Mouse (Mus musculus) hindbrain, postnatal 0 days (tissue): ENCODE results near the gene Ppp1r3c. TPM values are rescaled to one million over a fixed set of nuclear protein-coding genes. Genes with fewer than 3 reads are reported as not detected.

Experiments used
- ATAC-seq: fragments of 200-750 bp; cut with Nextera tagmentation; 2 replicates; pipeline ENCODE4 v1.8.0; 2017; ENCODE audit warnings: mild to moderate bottlenecking, moderate TSS enrichment, moderate library complexity
- DNase-seq: peaks from one replicate; pipeline ENCODE4 v3.0.0-alpha.2; 2015; ENCODE audit warnings: low spot score
- H3K27ac ChIP-seq: fragments of 300-500 bp; sonication (generic); 2 replicates; pipeline ENCODE4 v1.5.1; 2014; ENCODE audit warnings: mild to moderate bottlenecking
- H3K27me3 ChIP-seq: fragments of 300-500 bp; sonication (generic); 2 replicates; pipeline ENCODE4 v1.6.1; 2014; ENCODE audit warnings: low read length, mixed read lengths; ENCODE audit not compliant: insufficient read depth
- H3K36me3 ChIP-seq: fragments of 300-500 bp; sonication (generic); 2 replicates; pipeline ENCODE4 v1.6.1; 2014; ENCODE audit warnings: low read length, mixed read lengths; ENCODE audit not compliant: insufficient read depth
- H3K4me1 ChIP-seq: fragments of 300-500 bp; sonication (generic); 2 replicates; pipeline ENCODE4 v1.6.1; 2014; ENCODE audit warnings: antibody characterized with exemption, low read length, mixed read lengths; ENCODE audit not compliant: insufficient read depth
- H3K4me2 ChIP-seq: fragments of 300-500 bp; sonication (generic); 2 replicates; pipeline ENCODE4 v1.6.1; 2014; ENCODE audit warnings: low read depth, mild to moderate bottlenecking, low read length, moderate library complexity, mixed read lengths
- H3K4me3 ChIP-seq: fragments of 300-500 bp; sonication (generic); 2 replicates; pipeline ENCODE4 v1.5.1; 2014; ENCODE audit warnings: low read length
- H3K9ac ChIP-seq: fragments of 300-500 bp; sonication (generic); replicated peaks from 2 replicates; pipeline ENCODE4 v1.6.1; 2014; ENCODE audit warnings: mild to moderate bottlenecking, low read length, moderate library complexity, mixed read lengths
- H3K9me3 ChIP-seq: fragments of 300-500 bp; sonication (generic); 2 replicates; pipeline ENCODE4 v1.6.1; 2016; ENCODE audit warnings: low read length, mixed read lengths
- CTCF ChIP-seq: IDR thresholded peaks from 2 replicates; pipeline ENCODE4 v1.5.1; 2016; ENCODE audit warnings: antibody characterized with exemption, control low read depth, low read depth
- WGBS: fragments of 180-500 bp; shearing (Covaris S2); extraction: QIAGEN DNeasy Blood & Tissue Kit; methylation state at CpG from one replicate; pipeline ENCODE4 v1.1.7; 2014; 5-methylcytosine and 5-hydroxymethylcytosine counted together
- polyA plus RNA-seq: library from polyadenylated mRNA; unstranded; fragments of >200 nt; fragmentation: Nextera tagmentation; extraction: Ambion mirVana; gene quantifications from 2 replicates; pipeline ENCODE4 v1.2.1, GENCODE M21; 2015
- total RNA-seq: library from RNA; depleted of rRNA; stranded (reverse); fragments of >200 nt; gene quantifications from 2 replicates; pipeline ENCODE4 v1.2.3, GENCODE M21; 2014; rRNA removed

Ppp1r3c gene
- 27.2 and 33.6 TPM in 2 replicates for total RNA-seq
- 12.9 and 14.8 TPM in 2 replicates for polyA plus RNA-seq

- peak within 1 kb of the TSS; percentile 56 for H3K9ac ChIP-seq
- no peaks in the 10 kb centered on the region for H3K36me3 ChIP-seq
- ATAC-seq, result peak; percentile 99
- no peaks in the 10 kb centered on the region for H3K27me3 ChIP-seq
- H3K4me1 ChIP-seq, result no peaks in the 10 kb centered on the region
- 0 out of 2 replicates have a peak, but pooled peaks have one; percentile 16 for TF ChIP-seq CTCF
- no peaks in the 10 kb centered on the region for H3K9me3 ChIP-seq
- DNase-seq, result peak; percentile 92
- H3K4me3 ChIP-seq, result peak within 1 kb of the TSS; percentile 53
- WGBS, result under 1% methylated on average over 33 of the region's 33 CpGs
- peak within 1 kb of the TSS; percentile 68 for H3K4me2 ChIP-seq
- H3K27ac ChIP-seq, result peak within 1 kb of the TSS; percentile 81
Measured at GRCm38 (mm10) chr19:36736537-36736936, at the start of gene Ppp1r3c. Gene Ppp1r3c, minus strand, starts transcription at chr19:36736653.

GRCm38 (mm10) chr19:36783179-36783578 is 46.7 kb upstream of the Ppp1r3c start:
- Histone ChIP-seq H3K4me3 (no peak overlapping the region), H3K27ac (no peak overlapping the region), H3K27me3 (no peaks in the 10 kb centered on the region), H3K9ac (no peak overlapping the region), H3K4me2 (no peak overlapping the region), H3K9me3 (no peaks in the 10 kb centered on the region), H3K4me1 (no peaks in the 10 kb centered on the region), H3K36me3 (no peaks in the 10 kb centered on the region)
- DNase-seq (no peak), ATAC-seq (peak; percentile 27)
- WGBS, result 87% methylated on average over 6 of the region's 6 CpGs
- no peak for TF ChIP-seq CTCF

- 44% methylated on average over 3 of the region's 3 CpGs for WGBS
- Histone ChIP-seq H3K4me2 (no peak overlapping the region), H3K4me1 (no peaks in the 10 kb centered on the region), H3K9ac (no peak overlapping the region), H3K36me3 (no peaks in the 10 kb centered on the region), H3K27ac (no peak overlapping the region), H3K9me3 (no peaks in the 10 kb centered on the region), H3K4me3 (no peak overlapping the region), H3K27me3 (no peaks in the 10 kb centered on the region)
- peak; percentile 49; the same call in 1 of the 2 replicates for ATAC-seq
- DNase-seq, result peak; percentile 9
- TF ChIP-seq CTCF, result no peak
Measured at GRCm38 (mm10) chr19:36782591-36782990, 46.1 kb upstream of the Ppp1r3c start.

- ATAC-seq (no peak), DNase-seq (no peak)
- Histone ChIP-seq H3K27me3 (no peaks in the 10 kb centered on the region), H3K9ac (no peak overlapping the region), H3K4me1 (no peaks in the 10 kb centered on the region), H3K27ac (no peak overlapping the region), H3K4me2 (no peak overlapping the region), H3K4me3 (no peak overlapping the region), H3K9me3 (no peaks in the 10 kb centered on the region), H3K36me3 (no peaks in the 10 kb centered on the region)
- TF ChIP-seq CTCF, result no peak
- WGBS, result 74% methylated on average over 3 of the region's 3 CpGs
Measured at GRCm38 (mm10) chr19:36781996-36782395, 45.5 kb upstream of the Ppp1r3c start.

- no peak for DNase-seq
- 77% methylated on average over 1 of the region's 1 CpGs for WGBS
- no peak overlapping the region for H3K4me2 ChIP-seq
Measured at GRCm38 (mm10) chr19:36780375-36780774, 43.9 kb upstream of the Ppp1r3c start.

GRCm38 (mm10) chr19:36779765-36780164 is 43.3 kb upstream of the Ppp1r3c start:
- Histone ChIP-seq H3K36me3 (no peaks in the 10 kb centered on the region), H3K4me3 (no peak overlapping the region), H3K9me3 (no peaks in the 10 kb centered on the region), H3K27me3 (no peaks in the 10 kb centered on the region), H3K27ac (no peak overlapping the region), H3K9ac (no peak overlapping the region), H3K4me1 (no peaks in the 10 kb centered on the region), H3K4me2 (no peak overlapping the region)
- no peak for DNase-seq
- ATAC-seq, result no peak
- TF ChIP-seq CTCF, result no peak
- WGBS, result 89% methylated on average over 3 of the region's 3 CpGs

More at GRCm38 (mm10) chr19:36780375-36780774, 43.9 kb upstream of the Ppp1r3c start:
- H3K9ac ChIP-seq, result no peak overlapping the region
- TF ChIP-seq CTCF, result no peak
- no peaks in the 10 kb centered on the region for H3K27me3 ChIP-seq
- no peaks in the 10 kb centered on the region for H3K4me1 ChIP-seq
- H3K27ac ChIP-seq, result no peak overlapping the region
- no peak overlapping the region for H3K4me3 ChIP-seq
- H3K9me3 ChIP-seq, result no peaks in the 10 kb centered on the region
- ATAC-seq, result no peak
- H3K36me3 ChIP-seq, result no peaks in the 10 kb centered on the region

GRCm38 (mm10) chr19:36775531-36775930 is 39.1 kb upstream of the Ppp1r3c start:
- ATAC-seq, result no peak
- Histone ChIP-seq H3K4me2 (no peak overlapping the region), H3K9me3 (no peaks in the 10 kb centered on the region), H3K36me3 (no peaks in the 10 kb centered on the region), H3K9ac (no peak overlapping the region), H3K4me1 (no peaks in the 10 kb centered on the region), H3K27me3 (no peaks in the 10 kb centered on the region), H3K4me3 (no peak overlapping the region), H3K27ac (no peak overlapping the region)
- DNase-seq, result no peak
- 92% methylated on average over 8 of the region's 8 CpGs for WGBS
- TF ChIP-seq CTCF, result no peak
